Mouse (Mus musculus) erythroid progenitor cell, adult 5-6 weeks (primary cell): ENCODE data around the gene Cst9. TPM values are rescaled to one million over a fixed set of nuclear protein-coding genes. Genes with fewer than 3 reads are reported as not detected.

ENCODE experiments used
- ATAC-seq: replicated peaks from 2 replicates; pipeline ENCODE4 v1.8.0; 2016; ENCODE audit warnings: moderate number of reproducible peaks, mild to moderate bottlenecking, moderate TSS enrichment, inconsistent platforms; ENCODE audit not compliant: poor library complexity, low FRiP score, severe bottlenecking
- total RNA-seq, 2 experiments: library from RNA; stranded (forward) in 1 of 2; stranded (reverse) in 1 of 2; fragments of 150-400 nt in 1 of 2; fragments of 186-747, 209-891 nt in 1 of 2; gene quantifications; 2 replicates each; pipeline versions ENCODE4 v1.2.3 to v1.2.4; 2015 to 2017; ENCODE audit warnings: low replicate concordance in 2 of 2

Gene Cst9
- total RNA-seq (2015; ENCODE audit: low replicate concordance), result not detected in 2 replicates
- not detected in 2 replicates for total RNA-seq (2017; ENCODE audit: low replicate concordance)

DNA sequence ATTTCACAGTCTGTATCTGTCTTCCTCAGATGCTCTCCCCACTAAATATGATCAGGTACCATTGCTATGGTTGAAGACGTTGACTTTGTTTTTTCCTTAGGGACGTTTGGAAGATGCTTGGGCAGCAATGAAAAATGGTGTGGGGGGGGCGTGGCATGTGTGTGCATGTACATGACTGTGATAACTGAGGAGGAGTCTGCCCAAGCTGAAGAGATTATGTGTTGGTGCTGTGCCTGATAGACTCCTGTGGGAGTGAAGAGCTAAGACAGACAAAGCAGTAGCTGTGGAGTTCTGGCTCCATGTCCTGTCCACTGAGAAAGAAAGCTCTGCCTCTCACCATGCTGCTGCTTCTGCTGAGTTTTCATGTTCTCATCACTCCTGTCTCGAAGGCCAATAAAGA is at the start of gene Cst9:
TSS of gene Cst9 (plus strand) at position 236 of the 400 bp plus-strand sequence.
- no peak for ATAC-seq

DNA sequence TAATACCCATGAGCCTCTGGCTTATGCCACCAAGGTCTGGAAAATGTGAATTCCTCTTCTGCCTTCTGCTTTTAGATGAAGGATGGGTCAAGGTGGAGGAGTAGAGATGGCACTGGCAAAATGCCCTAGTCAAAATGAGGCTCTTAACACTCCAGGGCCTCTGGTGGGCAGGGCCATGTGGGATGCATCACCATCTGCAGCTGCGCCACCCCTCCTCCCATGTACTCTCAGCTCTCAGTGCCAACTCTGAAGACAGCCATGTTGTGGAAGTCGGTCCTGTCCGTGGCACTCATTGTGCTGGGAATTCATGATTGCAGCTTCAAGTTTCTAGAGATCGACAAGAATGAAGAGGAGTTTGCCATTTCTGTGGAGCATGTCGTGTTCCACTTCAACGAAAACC is 45.8 kb upstream of the Cst9 start, which contains the start of gene Cst12:
TSS of gene Cst12 (plus strand) at position 220 of the 400 bp plus-strand sequence.
- ATAC-seq, result no peak

DNA sequence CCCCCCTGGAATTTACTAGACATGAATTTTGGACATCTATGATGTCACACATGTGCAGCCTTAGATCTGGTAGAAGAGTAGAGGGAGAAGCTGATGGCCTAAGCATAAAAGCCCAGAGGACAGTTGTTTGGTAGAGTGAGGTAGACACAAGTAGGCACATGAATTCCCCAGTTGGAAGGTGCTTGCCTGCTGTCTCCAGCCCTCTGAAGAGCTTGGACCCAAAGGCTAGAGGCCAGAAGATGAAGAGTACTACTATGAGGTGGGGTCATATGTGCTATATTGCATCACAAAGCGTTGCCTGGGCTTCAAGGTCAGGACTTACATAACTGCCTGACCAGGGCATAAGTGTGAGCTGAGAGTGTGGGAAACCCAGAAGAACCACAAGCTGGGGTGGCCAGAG is 36.5 kb upstream of the Cst9 start, which contains the start of gene Cst8:
TSS of gene Cst8 (plus strand) at position 301 of the 400 bp plus-strand sequence.
- no peak for ATAC-seq

DNA sequence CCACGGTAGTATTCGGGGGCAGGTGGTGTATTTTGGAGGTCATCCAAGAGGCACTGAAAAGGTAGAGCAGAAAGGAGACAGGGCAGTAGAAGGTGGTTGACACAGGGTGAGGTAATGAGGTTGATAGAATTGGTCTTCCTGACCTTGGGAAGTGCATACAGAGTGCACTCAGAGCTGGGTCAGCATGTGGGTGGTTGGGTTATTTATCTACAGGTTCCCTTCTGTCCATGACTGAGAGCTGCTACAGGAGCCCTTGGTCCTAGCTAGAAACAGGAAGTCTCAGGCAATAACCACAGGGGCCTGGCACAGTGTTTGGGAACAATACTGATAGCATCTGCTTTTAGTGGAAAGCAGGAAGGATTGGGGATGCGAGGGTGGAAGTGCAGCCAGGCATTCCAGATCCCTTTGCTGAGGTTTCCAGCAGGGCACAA is 33.4 kb upstream of the Cst9 start:
- ATAC-seq, result no peak

DNA sequence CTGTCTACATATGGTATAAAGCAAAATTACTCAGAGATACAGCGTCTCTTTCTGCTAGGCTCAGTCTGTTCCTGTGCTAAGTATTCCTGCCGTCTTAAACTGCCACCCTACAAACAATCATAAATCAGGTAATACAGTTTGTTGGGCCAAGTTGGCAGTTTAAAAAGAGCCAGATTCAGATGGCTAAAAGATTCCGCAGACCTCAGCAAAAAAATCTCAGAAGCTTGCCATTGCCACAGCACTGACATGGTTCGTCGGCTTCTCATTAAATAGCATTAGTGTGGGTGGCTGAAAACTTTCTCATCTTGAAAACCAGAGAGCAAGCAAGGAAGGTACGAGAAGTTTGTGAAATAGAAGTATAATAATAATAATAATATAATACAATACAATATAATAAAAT is 28.3 kb upstream of the Cst9 start:
- ATAC-seq, result no peak

DNA sequence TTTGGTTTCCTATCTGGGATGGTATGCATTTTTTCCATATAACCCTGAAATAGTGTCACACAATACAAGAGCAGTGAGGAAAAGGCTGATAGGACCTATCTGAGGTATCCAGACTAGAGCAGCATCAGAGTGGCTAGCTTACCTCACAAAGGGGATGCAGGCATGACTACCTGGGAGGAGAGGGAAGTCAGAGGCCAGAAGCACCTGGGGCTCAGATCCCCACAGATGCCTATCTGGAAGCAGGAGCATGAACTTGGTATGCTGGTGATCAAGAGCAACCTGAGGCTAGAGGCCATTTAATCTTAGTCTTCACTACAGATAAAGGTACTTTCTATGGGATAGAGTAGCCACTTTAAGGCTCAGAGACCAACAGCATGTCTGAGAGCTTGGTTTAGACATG is 15.0 kb upstream of the Cst9 start, which contains the start of gene Cst13:
TSS of gene Cst13 (plus strand) at position 173 of the 400 bp plus-strand sequence.
- ATAC-seq, result no peak

DNA sequence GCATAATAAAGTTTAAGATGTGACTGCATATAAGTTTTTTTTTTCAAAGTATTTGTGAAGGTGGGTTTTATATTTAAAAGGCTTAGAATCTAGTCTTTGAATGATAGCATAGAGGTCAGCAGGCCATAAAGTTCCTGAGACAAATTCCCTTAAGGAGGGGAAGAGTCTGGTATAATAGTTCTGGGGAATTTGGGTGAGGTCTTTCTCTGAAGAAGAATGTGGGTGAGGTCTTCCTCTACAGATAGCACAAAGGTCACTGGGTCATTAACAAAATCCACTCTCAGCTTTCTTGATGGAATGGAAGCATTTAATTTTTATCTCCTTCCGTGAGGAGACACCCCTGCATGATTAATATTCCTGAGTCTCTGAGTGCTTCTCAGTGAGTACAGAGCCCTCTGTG is 9.0 kb upstream of the Cst9 start:
- ATAC-seq, result no peak

DNA sequence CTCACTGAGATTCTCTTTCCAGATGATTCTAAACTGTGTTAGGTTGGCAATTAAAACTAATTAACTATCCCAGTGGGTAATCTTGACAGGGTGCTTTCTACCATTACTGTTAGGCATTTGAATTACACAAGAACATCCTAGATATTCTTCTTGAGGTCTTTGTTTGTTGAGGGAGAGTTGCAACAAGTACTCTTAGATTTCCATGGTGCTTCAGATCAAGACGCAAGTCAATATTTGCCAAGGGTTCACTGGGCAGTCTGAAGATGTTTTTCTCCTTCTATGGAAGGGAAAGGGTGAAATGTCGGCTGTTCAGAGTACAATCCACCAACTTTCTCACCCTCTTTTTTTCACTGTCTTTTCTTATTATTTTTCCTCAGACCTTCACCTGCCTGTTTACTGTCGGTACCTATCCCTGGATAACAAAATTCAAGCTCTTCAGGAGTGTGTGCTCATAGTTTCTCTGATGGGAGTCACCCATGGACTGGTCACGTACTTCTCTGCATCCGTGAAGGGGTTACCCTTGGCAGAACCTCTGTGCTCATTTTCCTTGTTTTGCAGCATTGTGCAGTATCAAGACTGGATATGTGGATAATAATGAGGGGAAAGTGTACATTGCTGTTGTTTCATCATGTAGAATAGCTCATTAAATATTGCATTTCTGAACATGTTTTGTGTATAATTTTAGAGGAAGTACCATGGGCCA is 3.3 kb downstream of the Cst9 start:
- ATAC-seq, result no peak

DNA sequence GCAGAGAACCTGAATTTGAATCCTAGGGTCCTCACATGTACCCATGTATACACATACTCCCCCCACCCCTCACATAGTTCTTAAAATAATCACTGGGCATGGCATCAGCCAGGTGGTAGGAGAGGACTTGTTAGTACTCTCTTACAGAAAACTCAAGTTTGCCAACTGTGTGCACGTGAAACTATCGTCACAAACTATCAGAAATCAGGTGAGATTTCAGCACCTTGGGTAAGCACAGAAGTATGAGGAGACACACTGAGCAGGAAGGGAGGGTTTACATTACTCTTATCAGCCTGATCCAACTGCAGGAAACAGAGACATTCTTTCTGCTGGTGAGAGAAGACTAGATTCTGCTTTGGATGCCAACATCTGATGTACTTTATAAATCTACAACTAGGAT is 4.3 kb downstream of the Cst9 start:
- ATAC-seq, result no peak

DNA sequence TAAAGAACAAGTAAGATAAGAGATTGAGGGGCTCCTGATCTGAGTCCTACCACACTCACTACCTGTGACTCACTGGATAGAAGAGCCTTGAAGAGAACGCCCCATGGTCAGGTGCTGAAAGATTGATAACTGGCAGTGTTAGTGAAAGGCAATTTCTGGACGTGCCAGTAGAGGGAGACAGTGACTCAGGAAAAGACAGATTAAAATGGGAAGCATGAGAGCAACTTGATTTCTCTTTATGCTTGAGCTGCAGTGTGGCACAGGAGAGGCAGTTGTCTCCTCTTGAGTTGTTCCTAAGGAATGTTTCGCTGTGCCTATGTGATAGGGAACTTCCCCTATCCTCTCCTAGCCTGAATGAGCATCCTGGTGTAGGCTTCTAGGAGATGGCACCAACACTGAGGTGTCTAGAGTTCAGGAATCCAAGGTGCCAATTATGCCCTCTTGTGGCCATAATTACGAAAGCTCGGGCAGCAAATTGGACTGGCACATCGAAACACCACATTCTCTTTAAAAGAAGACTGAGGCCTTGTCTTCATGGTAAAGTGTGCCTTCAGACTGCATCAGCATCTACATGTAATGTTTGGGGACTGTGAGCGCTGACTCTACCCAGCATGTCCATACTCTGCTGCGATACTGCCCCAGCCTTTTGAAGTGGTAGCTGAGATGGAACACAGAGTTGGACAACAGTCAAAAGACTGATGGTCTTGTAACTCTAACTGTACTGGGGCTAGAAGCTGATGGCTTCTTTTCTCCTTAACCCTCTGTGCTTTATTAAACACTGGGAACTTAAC is 16.4 kb downstream of the Cst9 start:
- ATAC-seq, result peak; percentile 57

DNA sequence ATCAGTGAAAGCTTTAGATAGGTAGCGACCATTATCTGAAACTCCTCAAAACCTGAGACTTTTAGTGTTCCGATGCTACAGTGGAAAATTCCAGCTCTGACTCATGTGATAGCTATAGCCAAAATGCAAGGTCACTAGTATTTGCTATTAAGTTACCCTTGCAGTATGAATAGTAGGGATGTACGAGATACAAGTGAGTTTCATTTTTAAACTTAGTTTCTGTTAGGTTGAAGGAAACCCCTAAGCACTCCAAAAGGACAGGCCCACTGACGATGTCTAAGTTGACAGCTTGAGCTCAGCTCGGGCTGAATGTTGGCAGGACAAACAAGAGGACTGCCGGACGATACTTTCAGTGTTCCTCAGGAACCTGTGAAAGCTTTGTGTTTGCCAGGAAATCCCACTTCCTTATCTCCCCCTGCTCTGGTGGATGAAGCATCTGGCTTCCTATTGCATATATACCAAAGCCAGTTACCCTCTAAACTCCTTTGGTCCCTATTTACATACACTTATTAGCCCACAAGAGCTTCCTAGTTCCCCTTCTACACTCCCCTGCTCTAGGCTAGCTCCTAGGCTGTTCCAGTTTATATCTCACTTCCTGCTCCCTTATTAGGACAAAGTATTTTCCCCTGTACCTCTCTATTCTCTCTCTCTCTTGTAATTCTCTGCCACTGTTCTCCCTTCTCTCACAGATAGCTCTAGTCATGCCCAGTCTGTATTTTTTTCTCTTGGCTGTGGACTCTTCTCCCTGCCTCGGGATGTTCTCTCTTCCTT is 21.9 kb downstream of the Cst9 start:
- ATAC-seq, result no peak

DNA sequence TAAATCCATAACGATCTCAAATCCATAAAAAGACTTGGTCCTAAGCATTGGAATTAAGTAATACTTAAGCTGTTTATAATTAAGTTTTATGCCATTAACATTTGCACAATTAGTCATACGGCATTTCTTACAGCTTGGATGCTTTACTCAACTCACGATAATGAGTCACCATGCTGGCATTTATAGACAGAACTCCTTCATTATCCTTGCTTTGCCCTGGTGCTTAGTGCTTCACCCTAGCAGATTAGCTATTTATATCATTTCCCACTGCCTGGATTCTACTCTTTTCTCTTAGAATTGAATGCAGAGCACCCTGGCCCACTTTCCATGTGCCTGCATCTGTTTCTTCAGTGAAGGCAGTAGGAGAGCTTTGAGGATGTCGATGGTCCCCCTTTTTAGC is 22.6 kb downstream of the Cst9 start:
- no peak for ATAC-seq

DNA sequence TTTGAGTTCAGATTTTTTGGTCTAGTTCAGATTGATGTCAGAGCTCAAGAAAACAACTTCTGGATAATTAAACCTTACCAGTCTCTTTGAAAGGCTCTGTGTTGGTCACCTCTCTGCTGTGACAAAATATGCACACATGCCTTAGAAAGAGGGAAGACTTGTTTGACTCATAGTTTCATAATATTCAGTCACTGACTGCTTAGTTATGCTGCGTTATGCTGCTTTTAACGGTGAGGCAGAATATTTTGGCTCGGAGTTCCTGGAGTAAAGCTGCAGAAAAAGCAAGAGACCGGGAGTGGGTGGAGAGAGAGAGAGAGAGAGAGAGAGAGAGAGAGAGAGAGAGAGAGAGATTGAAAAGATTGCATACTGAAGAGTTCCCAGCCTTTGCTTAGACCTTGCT is 26.0 kb downstream of the Cst9 start:
- ATAC-seq, result no peak

DNA sequence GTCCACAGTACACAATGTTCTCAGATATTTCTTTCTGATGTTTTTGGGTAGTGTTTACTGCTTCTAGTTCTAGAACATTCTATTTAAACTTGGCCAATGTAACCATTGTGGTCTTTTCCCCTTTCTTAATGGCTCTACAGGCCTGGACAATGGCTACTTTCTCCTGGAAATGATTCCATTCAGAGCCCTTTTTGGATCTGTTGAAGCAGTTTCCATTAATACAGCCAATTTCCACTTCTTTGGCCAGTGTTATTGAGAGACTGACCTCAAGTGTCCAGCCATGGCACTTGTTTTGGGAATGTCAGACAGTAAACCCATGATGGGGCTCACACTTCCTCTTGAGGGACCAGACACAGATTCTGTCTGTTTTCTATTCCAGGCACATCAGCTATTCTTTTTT is 26.7 kb downstream of the Cst9 start:
- ATAC-seq, result no peak

DNA sequence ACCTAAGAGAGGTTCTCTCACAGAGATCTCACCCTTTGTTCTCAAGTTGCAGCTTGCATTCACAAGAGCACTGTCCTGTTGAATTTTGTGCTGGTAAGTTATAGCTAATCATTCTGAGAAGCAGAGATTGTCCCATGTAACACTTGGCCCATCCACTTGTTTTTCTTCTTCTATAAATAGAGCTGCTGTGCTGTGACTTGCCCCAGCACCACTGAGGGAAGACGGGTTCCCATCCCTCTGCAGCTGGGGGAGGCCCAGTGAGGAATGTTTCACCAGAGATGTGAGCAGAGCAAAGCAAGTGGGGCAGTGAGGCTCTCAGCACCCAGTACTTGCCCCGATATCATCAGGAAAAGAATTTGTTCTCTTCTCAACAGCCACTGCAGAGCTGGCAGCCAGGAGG is 30.0 kb downstream of the Cst9 start, which contains the start of gene 9230104L09Rik:
TSS of gene 9230104L09Rik (minus strand) at position 73 of the 400 bp plus-strand sequence.
- no peak for ATAC-seq

DNA sequence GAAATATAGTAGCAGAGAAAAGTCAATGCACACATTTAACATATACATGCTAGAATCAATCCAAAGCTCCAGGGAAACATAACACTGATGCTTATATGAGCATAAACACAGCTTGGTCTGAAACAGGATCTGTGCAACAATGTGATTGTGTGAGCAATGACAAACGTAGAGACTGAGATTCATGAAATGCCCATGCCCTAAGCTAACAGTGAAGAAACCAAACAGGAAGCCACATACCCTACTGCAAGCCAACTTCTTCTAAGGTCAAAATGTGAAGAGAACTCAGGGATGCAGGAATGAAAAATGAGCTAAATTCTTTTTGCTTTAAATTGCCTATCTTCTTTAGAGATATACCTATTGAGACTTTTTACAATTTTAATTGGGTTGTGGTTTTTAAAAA is 34.0 kb downstream of the Cst9 start:
- no peak for ATAC-seq

DNA sequence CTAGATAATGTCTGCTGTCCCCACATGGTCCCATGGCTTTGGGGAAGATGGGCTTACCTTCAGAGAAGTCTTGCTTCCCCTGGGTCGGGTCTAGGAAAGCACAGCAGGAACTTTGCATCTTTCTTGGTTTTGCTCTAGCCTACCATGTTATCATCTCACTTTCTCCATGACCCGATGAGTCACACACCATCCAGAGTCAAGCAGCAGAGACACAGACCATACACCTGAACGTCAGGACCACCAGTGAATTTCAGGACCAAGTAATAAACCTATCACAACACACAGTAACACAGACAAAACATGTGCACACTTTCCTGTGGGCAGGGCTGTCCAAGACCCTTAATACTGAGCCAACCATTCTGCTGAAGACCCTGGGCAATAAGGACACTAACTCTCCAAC is 35.6 kb downstream of the Cst9 start:
- ATAC-seq, result no peak

DNA sequence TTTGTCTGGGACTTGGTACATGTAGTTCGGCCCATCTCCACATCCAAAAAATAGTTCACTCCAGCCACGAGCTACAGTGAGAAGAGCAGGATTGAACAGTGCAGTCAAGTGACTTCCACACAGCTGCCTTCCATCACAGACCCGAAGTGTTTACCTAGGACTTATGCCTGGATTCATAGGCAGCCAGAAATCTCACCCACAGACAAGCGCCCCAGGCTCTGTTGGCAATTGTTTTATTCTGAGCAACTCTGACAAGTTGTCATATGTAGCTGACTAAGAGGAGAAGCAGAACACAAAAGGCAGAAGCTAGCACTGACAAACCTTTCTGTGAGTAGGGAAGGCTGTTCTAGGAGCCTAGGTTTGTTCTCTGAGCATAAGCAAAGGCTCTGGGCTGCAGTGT is 37.9 kb downstream of the Cst9 start:
- no peak for ATAC-seq

DNA sequence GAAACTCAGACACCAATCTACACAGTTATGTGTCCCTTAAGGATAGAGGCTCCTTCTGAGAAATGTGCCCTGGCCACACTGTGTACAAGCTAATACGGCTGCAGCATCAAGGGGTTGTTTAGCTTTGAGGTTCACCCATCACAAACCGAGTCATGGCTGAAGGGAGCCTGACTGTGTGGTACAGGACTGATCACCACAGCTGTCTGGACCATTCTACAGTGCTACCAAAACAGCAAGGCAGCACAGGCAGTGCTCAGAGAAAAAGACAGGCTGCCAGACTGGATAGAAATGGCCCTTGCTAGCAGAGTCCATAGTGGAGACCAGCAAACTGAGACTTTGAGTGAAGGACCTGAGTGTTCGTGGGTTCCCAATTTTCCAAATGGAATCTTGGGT is 39.3 kb downstream of the Cst9 start:
- ATAC-seq, result no peak

DNA sequence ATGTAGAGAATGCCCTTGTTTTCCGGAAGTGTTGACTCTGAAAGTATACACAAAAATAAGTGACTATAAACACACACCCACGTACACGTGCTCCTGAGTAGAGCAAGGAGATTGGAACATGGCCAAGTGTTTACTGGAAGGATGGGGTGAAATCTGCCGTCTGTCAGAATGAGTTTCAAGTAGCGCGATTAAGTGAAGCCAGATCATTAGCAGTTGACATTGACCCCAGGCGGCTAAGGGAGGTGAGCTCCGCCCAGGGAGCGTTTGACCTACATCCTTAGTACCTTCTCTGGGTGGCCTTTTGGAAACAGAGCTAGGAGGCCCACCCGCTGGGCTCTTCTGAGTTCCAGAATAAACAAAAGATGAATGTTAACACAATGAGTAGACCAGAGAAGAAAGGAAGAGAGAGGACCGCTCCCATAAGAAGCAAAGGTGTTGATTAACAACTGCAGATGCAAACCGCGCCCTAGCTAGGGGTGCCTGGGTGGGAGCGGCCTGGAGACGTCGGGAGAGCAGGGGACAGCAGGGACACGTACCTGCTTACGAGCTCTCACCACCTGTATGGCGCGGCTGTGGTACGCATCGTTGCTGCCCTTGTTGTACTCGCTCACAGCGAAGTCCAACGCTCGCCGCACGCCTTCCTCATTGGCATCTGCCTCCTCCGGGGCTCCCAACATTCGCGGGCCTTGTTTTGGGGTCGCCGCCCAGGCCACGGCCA is 39.8 kb downstream of the Cst9 start:
- peak; percentile 53 for ATAC-seq
